Mouse (Mus musculus): ENCODE results near the gene Ribc2.

DNA sequence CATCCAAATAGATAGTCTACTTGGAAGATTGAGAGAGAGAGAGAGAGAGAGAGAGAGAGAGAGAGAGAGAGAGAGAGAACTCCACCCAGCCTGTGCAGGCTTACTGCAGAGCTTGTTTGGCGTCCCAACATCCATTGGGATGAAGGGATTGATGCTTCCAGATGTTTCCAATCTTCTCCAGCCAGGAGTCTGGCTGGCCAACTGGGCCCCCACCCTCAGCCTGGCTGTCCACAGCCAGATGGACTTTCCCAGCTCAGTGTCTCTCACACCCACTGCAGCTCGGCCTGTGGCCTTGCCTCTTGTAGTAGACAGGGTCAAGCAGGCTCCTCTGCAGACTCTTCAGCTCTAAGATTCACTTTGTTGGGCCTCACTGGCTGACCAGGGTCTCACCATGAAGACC, 40.2 kb downstream of the Ribc2 start:
- TF ChIP-seq CTCF (conservative IDR thresholded peaks at IDR 0.05; ENCODE audit: insufficient read depth, insufficient read length, low read depth, low read length) (no peak), POLR2A (IDR thresholded peaks at IDR 0.05; ENCODE audit: low read depth, low read length) (no peak)

All from kidney, adult 2 months (tissue).